Mouse (Mus musculus): ENCODE measurements around the gene Lta. TPM values are rescaled to one million over a fixed set of nuclear protein-coding genes. Genes with fewer than 3 reads are reported as not detected.

The Lta gene
- total and polyA plus RNA-seq, 2 experiments from 2014 or later = 0.80 TPM; not detected in 1

DNA sequence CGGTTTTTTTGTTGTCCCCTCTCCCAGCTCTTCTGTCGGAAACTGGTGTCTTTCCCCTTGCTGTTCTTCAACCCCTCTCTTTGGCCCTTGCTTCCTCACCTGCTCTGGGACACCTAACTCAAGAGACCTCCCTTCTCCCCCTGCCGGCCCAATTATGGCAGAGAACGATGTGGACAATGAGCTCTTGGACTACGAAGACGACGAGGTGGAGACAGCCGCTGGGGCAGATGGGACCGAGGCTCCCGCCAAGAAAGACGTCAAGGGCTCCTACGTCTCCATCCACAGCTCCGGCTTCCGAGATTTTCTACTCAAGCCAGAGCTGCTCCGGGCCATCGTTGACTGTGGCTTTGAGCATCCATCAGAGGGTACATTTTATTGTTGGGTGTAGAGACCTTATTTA lies 37.9 kb upstream of the Lta start:
- H3K27me3 ChIP-seq (ENCODE audit: insufficient read depth, low read length) = no peaks in the 10 kb centered on the region
- ATAC-seq (no peak), DNase-seq (peak; percentile 84)
- H3K36me3 ChIP-seq (ENCODE audit: insufficient read depth) = peaks cover 42% of the 10 kb centered on the region
- TF ChIP-seq CTCF (IDR thresholded peaks at IDR 0.05; ENCODE audit: low read depth) = no peak; the same call in 1 of the 2 replicates
- peak overlapping the region; percentile 100 for H3K9ac ChIP-seq
- WGBS = 1% methylated on average over 16 of the region's 16 CpGs
- H3K4me3 ChIP-seq (ENCODE audit: low read depth, low read length) = peak overlapping the region; percentile 98
- H3K4me1 ChIP-seq (ENCODE audit: insufficient read depth) = peaks cover 5% of the 10 kb centered on the region
- no peaks in the 10 kb centered on the region for H3K9me3 ChIP-seq (ENCODE audit: low read length)
- peak overlapping the region; percentile 100 for H3K27ac ChIP-seq (ENCODE audit: low read depth, low read length)
- peak overlapping the region; percentile 83 for H3K4me2 ChIP-seq (ENCODE audit: low read depth)

DNA sequence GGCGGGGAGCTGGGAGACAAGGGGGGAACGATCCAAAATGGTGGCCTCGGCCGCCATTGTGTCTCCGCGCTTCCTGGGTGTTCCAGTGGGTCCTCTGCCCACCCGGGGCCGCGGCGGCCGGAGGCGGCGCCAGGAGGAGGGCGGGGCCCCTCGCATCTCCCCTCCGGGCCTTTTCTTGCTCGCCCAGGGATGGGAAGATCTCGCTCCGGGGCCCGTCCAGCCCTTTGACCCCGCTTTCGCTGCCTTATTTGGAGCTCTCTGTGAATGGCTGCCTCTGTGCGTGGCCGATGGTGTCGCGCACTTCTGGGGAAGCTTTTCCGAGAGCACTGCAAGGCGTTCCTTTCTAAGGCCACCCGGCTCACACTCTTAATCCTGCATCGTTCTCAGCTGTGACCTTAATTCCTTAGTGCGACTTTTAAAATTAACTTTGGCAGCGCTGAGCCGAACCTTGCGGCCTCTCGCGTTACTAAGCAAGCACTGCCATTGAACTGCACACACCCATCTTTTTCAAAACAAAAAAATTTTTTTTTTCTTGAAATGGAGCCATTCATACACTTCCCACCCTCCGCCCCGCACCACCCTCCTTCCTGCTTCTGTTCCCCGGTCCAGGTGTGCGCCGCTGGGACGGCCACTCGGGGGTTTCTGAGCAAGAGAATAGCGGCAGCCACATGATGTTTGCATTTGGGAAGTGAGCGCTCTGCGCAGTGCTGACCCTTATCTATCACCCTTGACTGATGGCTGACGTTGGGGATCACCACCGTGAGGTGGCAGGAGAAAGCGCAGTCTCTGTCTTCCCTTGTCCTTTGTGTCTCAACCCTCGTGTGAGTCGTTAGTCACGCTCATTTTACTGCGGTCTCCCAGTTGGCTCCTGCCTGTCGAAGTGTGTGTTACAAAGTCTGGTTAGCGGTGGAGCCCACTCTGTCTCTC lies 37.1 kb upstream of the Lta start:
- peak overlapping the region; percentile 100 for H3K27ac ChIP-seq (ENCODE audit: low read depth, low read length)
- H3K4me3 ChIP-seq (ENCODE audit: low read depth, low read length) = peak overlapping the region; percentile 98
- peaks cover 34% of the 10 kb centered on the region for H3K36me3 ChIP-seq (ENCODE audit: insufficient read depth)
- H3K9ac ChIP-seq = peak overlapping the region; percentile 100
- DNase-seq (peak; percentile 80), ATAC-seq (peak; percentile 38)
- no peaks in the 10 kb centered on the region for H3K9me3 ChIP-seq (ENCODE audit: low read length)
- H3K4me2 ChIP-seq (ENCODE audit: low read depth) = peak overlapping the region; percentile 83
- H3K4me1 ChIP-seq (ENCODE audit: insufficient read depth) = peaks cover 5% of the 10 kb centered on the region
- WGBS = under 1% methylated on average over 55 of the region's 55 CpGs
- no peaks in the 10 kb centered on the region for H3K27me3 ChIP-seq (ENCODE audit: insufficient read depth, low read length)
- TF ChIP-seq CTCF (IDR thresholded peaks at IDR 0.05; ENCODE audit: low read depth) = peak; percentile 48; the same call in 1 of the 2 replicates

DNA sequence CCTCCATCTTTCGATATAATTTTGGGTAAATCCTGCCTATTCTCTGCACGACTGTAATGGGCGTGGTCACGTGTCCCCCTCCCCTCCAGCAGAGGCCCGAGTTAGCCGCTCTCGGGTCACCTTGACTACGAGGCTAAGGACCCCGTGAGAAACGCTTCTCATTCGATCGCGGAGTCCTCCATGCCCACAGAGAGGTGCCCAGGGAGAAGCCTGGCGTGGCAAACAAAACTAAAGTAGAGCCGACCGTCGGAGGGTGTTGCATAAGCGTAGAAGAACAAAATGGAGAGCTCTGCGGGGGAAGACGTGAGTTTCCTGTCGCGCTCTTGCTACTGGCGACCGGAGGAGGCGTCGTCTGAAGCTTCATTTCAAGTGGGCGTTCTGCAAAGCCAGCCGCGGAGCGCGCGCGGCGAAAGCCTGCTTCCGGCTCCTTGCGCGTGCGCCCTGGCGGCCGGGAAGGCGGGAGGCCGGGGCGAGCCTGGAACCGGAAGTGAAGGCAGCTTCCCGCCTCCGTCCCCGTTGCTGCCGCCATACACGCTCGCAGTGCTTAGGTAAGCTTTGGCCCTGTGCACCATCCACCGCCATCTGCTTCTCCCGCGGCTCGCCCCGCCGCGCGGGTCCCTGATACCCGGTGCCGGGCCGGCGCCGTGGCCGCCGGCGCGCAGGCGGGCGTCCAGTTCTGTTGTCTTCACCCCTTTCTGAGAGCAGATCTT lies 36.3 kb upstream of the Lta start, which contains the start of gene Ddx39b:
Gene Ddx39b, plus strand, starts transcription at position 442 of the 710 bp plus-strand sequence.
- H3K27ac ChIP-seq (ENCODE audit: low read depth, low read length) = peak within 1 kb of the TSS; percentile 100
- H3K27me3 ChIP-seq (ENCODE audit: insufficient read depth, low read length) = no peaks in the 10 kb centered on the region
- WGBS = 2% methylated on average over 69 of the region's 69 CpGs
- H3K4me1 ChIP-seq (ENCODE audit: insufficient read depth) = peaks cover 5% of the 10 kb centered on the region
- DNase-seq (peak; percentile 99), ATAC-seq (peak; percentile 90)
- H3K9me3 ChIP-seq (ENCODE audit: low read length) = no peaks in the 10 kb centered on the region
- peak within 1 kb of the TSS; percentile 83 for H3K4me2 ChIP-seq (ENCODE audit: low read depth)
- H3K36me3 ChIP-seq (ENCODE audit: insufficient read depth) = peaks cover 26% of the 10 kb centered on the region
- peak; percentile 46; the same call in 1 of the 2 replicates for TF ChIP-seq CTCF (IDR thresholded peaks at IDR 0.05; ENCODE audit: low read depth)
- H3K9ac ChIP-seq = peak within 1 kb of the TSS; percentile 100
- H3K4me3 ChIP-seq (ENCODE audit: low read depth, low read length) = peak within 1 kb of the TSS; percentile 98

- Histone ChIP-seq H3K9me3 (ENCODE audit: low read length) (no peaks in the 10 kb centered on the region), H3K4me3 (ENCODE audit: low read depth, low read length) (peak overlapping the region; percentile 98), H3K9ac (peak overlapping the region; percentile 100), H3K36me3 (ENCODE audit: insufficient read depth) (peaks cover 18% of the 10 kb centered on the region), H3K27me3 (ENCODE audit: insufficient read depth, low read length) (no peaks in the 10 kb centered on the region), H3K4me2 (ENCODE audit: low read depth) (peak overlapping the region; percentile 83), H3K27ac (ENCODE audit: low read depth, low read length) (peak overlapping the region; percentile 100), H3K4me1 (ENCODE audit: insufficient read depth) (peaks cover 5% of the 10 kb centered on the region)
- ATAC-seq = no peak
- WGBS = 23% methylated on average over 12 of the region's 12 CpGs
- no peak for DNase-seq
- TF ChIP-seq CTCF (IDR thresholded peaks at IDR 0.05; ENCODE audit: low read depth) = no peak
These were observed 35.5 kb upstream of the Lta start for GRCm38 (mm10) chr17:35240384-35241304.

DNA sequence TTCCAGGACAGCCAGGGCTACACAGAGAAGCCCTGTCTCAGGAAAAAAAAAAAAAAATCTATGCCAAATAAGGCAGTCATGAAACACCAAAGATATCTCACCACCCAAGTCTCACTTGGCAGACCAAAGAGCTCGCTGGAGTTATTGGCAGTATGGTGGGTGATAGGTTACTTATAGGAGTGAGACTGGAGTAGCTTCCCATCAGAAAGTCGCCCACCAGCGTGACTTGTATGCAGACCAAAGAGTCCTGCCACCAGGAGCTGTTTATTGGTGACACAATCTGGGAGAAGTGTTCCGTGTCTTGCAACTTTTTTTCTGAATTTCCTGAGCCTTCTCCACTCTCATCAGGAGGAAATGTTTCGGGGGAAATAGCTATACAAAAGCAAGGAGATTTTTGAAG lies 34.5 kb upstream of the Lta start:
- H3K9ac ChIP-seq = no peak overlapping the region
- ATAC-seq (no peak), DNase-seq (no peak)
- no peak overlapping the region for H3K4me2 ChIP-seq (ENCODE audit: low read depth)
- 82% methylated on average over 5 of the region's 5 CpGs for WGBS
- peaks cover 8% of the 10 kb centered on the region for H3K36me3 ChIP-seq (ENCODE audit: insufficient read depth)
- peaks cover 8% of the 10 kb centered on the region for H3K4me1 ChIP-seq (ENCODE audit: insufficient read depth)
- no peak overlapping the region for H3K4me3 ChIP-seq (ENCODE audit: low read depth, low read length)
- H3K27me3 ChIP-seq (ENCODE audit: insufficient read depth, low read length) = no peaks in the 10 kb centered on the region
- 0 out of 2 replicates have a peak overlapping the region, but pooled peaks have one; percentile 100 for H3K27ac ChIP-seq (ENCODE audit: low read depth, low read length)
- no peaks in the 10 kb centered on the region for H3K9me3 ChIP-seq (ENCODE audit: low read length)
- TF ChIP-seq CTCF (IDR thresholded peaks at IDR 0.05; ENCODE audit: low read depth) = no peak

DNA sequence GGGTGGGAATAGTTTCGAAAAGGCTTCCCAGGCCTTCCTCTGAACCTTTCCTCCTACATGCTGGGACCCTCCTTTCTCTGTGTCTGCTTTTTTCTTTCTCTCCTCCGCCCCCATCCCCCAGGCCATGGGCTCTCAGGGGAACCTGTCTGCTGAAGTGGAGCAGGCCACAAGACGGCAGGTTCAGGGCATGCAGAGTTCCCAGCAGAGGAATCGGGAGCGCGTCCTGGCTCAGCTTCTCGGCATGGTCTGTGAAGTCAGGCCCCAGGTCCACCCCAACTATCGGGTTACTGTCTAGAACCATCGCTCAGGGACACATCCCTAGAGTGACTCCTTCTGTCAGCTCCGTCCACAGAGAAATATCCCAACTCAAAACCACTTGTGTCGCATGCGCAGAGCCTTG lies 32.4 kb upstream of the Lta start:
- WGBS = 89% methylated on average over 12 of the region's 12 CpGs
- peak overlapping the region; percentile 95; the same call in 1 of the 2 replicates for H3K4me2 ChIP-seq (ENCODE audit: low read depth)
- no peak for DNase-seq
- no peak overlapping the region for H3K9ac ChIP-seq
- no peak overlapping the region for H3K27ac ChIP-seq (ENCODE audit: low read depth, low read length)
- TF ChIP-seq CTCF (IDR thresholded peaks at IDR 0.05; ENCODE audit: low read depth) = no peak
- H3K9me3 ChIP-seq (ENCODE audit: low read length) = no peaks in the 10 kb centered on the region
- no peak overlapping the region for H3K4me3 ChIP-seq (ENCODE audit: low read depth, low read length)
- peaks cover 10% of the 10 kb centered on the region for H3K4me1 ChIP-seq (ENCODE audit: insufficient read depth)
- H3K27me3 ChIP-seq (ENCODE audit: insufficient read depth, low read length) = no peaks in the 10 kb centered on the region
- H3K36me3 ChIP-seq (ENCODE audit: insufficient read depth) = no peaks in the 10 kb centered on the region
- no peak for ATAC-seq

Measured in forebrain, postnatal 0 days (tissue).